Mouse (Mus musculus) heart, embryonic 11.5 days (tissue): ENCODE data around the gene Arhgap8. TPM values are rescaled to one million over a fixed set of nuclear protein-coding genes. Genes with fewer than 3 reads are reported as not detected.

Experiments
- ATAC-seq: fragments of 200-750 bp; cut with Nextera tagmentation; replicated peaks from 2 replicates; pipeline ENCODE4 v1.8.0; 2017; ENCODE audit warnings: moderate library complexity; ENCODE audit not compliant: insufficient number of reproducible peaks, low FRiP score, low TSS enrichment
- H3K27ac ChIP-seq: fragments of 300-500 bp; sonication (generic); 2 replicates; pipeline ENCODE4 v1.5.1; 2014; ENCODE audit warnings: mild to moderate bottlenecking, low read depth, low read length
- H3K27me3 ChIP-seq: fragments of 300-500 bp; sonication (generic); 2 replicates; pipeline ENCODE4 v1.6.1; 2014; ENCODE audit warnings: mild to moderate bottlenecking, low read length, mixed read lengths; ENCODE audit not compliant: control insufficient read depth, insufficient read depth
- H3K36me3 ChIP-seq: fragments of 300-500 bp; sonication (generic); 2 replicates; pipeline ENCODE4 v1.6.1; 2014; ENCODE audit warnings: mild to moderate bottlenecking, low read length, moderate library complexity, mixed read lengths; ENCODE audit not compliant: control insufficient read depth, insufficient read depth
- H3K4me1 ChIP-seq: fragments of 300-500 bp; sonication (generic); 2 replicates; pipeline ENCODE4 v1.6.1; 2014; ENCODE audit warnings: low read length; ENCODE audit not compliant: control insufficient read depth, insufficient read depth
- H3K4me2 ChIP-seq: fragments of 300-500 bp; sonication (generic); 2 replicates; pipeline ENCODE4 v1.6.1; 2014; ENCODE audit warnings: mild to moderate bottlenecking, moderate library complexity
- H3K4me3 ChIP-seq: fragments of 300-500 bp; sonication (generic); 2 replicates; pipeline ENCODE4 v1.5.1; 2014; ENCODE audit warnings: low read depth, low read length
- H3K9ac ChIP-seq: fragments of 300-500 bp; sonication (generic); 2 replicates; pipeline ENCODE4 v1.6.1; 2014; ENCODE audit warnings: mild to moderate bottlenecking, low read depth, low read length, moderate library complexity
- H3K9me3 ChIP-seq: fragments of 300-500 bp; sonication (generic); replicated peaks from 2 replicates; pipeline ENCODE4 v1.6.1; 2016; ENCODE audit warnings: low read length; ENCODE audit not compliant: control insufficient read depth
- WGBS: fragments of 180-500 bp; shearing (Covaris S2); extraction: QIAGEN DNeasy Blood & Tissue Kit; methylation state at CpG from one replicate; pipeline ENCODE4 v1.1.7; 2014; ENCODE audit not compliant: insufficient replicate concordance; 5-methylcytosine and 5-hydroxymethylcytosine counted together
- polyA plus RNA-seq: library from polyadenylated mRNA; unstranded; fragments of >200 nt; fragmentation: Nextera tagmentation; extraction: Ambion mirVana; gene quantifications from 2 replicates; pipeline ENCODE4 v1.2.1, GENCODE M21; 2014

Arhgap8 gene
- polyA plus RNA-seq, 1 experiment from 2014 or later = 2.7 TPM

DNA sequence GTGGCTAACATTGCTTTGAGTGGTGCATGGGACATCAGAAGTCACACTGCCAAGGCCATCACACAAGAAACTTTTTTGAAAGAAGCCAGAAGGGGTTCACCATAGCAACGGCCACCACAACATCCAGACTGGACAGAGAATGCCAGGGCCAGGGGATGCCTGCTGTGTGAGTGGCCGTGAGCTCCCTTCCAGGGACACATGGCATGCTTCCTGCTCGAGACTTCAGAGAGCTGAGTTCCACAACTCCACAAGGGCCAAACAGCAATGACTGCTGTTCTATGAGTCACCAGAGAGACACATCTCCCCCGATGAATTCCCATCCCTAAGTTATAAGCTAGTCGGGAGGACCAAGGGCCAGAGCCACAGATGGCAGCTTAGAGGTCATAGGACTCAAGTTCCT, 91.3 kb downstream of the Arhgap8 start:
- H3K4me1 ChIP-seq = no peaks in the 10 kb centered on the region
- no peaks in the 10 kb centered on the region for H3K36me3 ChIP-seq
- 61% methylated on average over 5 of the region's 5 CpGs for WGBS
- H3K4me2 ChIP-seq = no peak overlapping the region
- no peak overlapping the region for H3K4me3 ChIP-seq
- ATAC-seq = no peak
- H3K27me3 ChIP-seq = no peaks in the 10 kb centered on the region
- no peak overlapping the region for H3K9ac ChIP-seq
- no peak overlapping the region for H3K27ac ChIP-seq
- H3K9me3 ChIP-seq = no peaks in the 10 kb centered on the region

DNA sequence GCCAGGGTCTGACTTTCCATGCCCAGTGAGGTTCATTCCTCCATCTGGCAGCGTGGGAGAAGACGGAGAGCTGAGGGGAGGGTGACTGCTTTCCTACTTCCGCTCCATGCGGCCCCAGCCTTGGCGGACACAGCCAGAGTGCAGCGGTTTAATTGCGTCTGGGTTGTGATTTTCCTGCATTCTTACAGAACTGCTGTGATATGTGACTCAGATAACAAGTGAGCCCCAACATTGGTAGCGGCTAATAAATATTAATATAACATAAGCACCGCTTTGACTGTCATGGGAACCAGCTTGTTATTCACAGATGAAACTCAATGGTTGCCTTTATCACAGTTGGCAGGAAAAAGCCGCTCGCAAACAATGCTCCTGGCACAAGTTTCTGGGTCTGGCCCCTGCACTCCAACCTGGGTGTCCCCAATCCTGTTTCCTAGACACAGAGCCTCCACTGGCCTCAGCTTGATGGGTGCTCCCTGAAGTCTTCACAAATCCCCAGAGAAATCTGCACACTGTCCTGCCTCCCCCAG, 93.0 kb downstream of the Arhgap8 start:
- H3K27ac ChIP-seq = no peak overlapping the region
- WGBS = 88% methylated on average over 11 of the region's 11 CpGs
- ATAC-seq = no peak
- H3K36me3 ChIP-seq = no peaks in the 10 kb centered on the region
- no peaks in the 10 kb centered on the region for H3K27me3 ChIP-seq
- no peaks in the 10 kb centered on the region for H3K4me1 ChIP-seq
- H3K4me2 ChIP-seq = no peak overlapping the region
- H3K9ac ChIP-seq = no peak overlapping the region
- no peak overlapping the region for H3K4me3 ChIP-seq
- no peaks in the 10 kb centered on the region for H3K9me3 ChIP-seq

DNA sequence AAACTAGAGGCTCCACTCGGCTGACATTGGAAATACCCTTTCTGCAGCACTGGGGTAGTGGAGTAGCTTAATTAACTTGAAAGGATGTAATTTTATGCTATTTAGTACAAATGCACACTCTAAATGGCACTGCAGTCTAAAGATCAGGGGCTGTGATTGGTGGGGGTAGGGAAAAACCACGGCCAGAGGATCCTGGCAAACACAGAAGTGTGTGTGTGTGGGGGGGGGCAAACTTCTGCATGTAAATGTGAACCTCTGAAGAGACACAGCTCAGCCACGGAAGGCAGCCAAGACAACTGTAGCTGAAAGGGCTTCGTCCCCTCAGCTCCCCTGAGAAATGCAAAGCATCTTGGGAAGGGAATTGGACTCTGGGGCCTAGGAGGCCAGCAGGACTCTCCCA, 95.3 kb downstream of the Arhgap8 start:
- Histone ChIP-seq H3K4me3 (no peak overlapping the region), H3K9ac (no peak overlapping the region), H3K9me3 (no peaks in the 10 kb centered on the region), H3K27ac (no peak overlapping the region), H3K4me2 (no peak overlapping the region), H3K4me1 (no peaks in the 10 kb centered on the region), H3K36me3 (no peaks in the 10 kb centered on the region), H3K27me3 (no peaks in the 10 kb centered on the region)
- no peak for ATAC-seq
- WGBS = 69% methylated on average over 4 of the region's 4 CpGs

DNA sequence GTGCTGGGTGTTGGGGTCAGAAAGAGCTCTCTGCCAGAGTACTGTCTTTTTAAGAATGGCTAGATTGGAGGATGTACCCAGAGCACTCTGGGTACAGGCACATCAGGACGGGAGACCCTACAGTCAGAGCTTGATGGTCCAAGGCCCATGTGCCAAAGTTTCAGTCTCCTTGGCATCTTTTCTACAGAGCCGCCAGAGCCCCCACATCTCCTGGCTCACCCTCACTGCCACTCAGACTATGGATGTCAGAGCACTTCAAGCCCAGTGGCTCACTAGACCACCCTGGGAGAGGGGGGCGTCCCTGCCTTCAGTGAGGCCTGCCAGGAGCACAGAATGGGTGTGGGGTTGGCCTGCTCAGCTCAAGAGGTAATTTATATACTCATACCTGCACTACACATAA, 97.7 kb downstream of the Arhgap8 start:
- Histone ChIP-seq H3K4me1 (no peaks in the 10 kb centered on the region), H3K36me3 (no peaks in the 10 kb centered on the region), H3K27ac (no peak overlapping the region), H3K27me3 (no peaks in the 10 kb centered on the region), H3K9ac (no peak overlapping the region), H3K9me3 (no peaks in the 10 kb centered on the region; the same call in 1 of the 2 replicates), H3K4me3 (no peak overlapping the region), H3K4me2 (no peak overlapping the region)
- 67% methylated on average over 3 of the region's 3 CpGs for WGBS
- ATAC-seq = no peak

DNA sequence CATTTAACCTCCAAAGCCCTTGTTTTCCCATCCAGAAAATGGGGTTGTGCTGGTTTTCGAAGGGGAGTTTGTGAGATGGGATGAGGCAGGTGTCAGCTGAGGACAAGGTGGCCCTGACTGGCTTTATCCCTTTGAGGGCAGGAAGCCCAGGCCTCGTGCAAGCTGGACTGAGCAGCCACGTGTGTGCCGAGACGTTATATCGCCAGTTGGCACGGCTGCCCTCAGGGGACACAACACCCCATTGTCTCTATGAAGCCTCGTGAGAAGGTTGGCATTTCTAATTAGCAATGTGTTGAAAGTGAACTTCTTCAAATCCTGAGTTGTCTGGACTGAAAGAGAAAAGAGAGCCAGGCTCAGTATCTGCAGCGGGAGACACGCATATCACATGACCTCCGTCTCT, 98.4 kb downstream of the Arhgap8 start:
- no peak overlapping the region for H3K9ac ChIP-seq
- no peak overlapping the region for H3K4me2 ChIP-seq
- no peaks in the 10 kb centered on the region for H3K27me3 ChIP-seq
- H3K27ac ChIP-seq = no peak overlapping the region
- H3K9me3 ChIP-seq = no peaks in the 10 kb centered on the region; the same call in 1 of the 2 replicates
- 78% methylated on average over 11 of the region's 11 CpGs for WGBS
- H3K4me1 ChIP-seq = no peaks in the 10 kb centered on the region
- ATAC-seq = no peak
- no peak overlapping the region for H3K4me3 ChIP-seq
- H3K36me3 ChIP-seq = no peaks in the 10 kb centered on the region

DNA sequence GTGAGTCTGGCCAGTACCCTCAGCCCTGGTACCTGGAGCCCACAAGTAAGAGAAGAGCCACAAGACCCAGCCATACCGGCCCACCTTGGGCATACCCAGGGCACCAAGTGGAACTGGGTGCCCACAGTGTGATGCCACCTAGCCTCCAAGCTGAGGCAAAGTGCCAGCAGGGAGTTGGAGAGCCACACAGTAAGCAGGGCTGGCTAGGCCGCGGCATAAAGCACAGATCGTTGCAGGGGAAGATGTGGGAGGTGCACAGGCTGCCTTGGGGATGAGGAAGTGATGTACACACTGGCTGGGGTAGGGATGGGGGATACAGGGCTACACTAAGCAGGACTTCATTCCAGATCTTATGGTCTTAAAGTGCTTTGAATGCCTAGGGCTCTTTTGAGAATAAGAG, 101.0 kb downstream of the Arhgap8 start:
- H3K27ac ChIP-seq = no peak overlapping the region
- no peak for ATAC-seq
- no peak overlapping the region for H3K4me2 ChIP-seq
- no peaks in the 10 kb centered on the region for H3K36me3 ChIP-seq
- WGBS = 82% methylated on average over 4 of the region's 4 CpGs
- no peaks in the 10 kb centered on the region for H3K4me1 ChIP-seq
- H3K9ac ChIP-seq = no peak overlapping the region
- H3K27me3 ChIP-seq = no peaks in the 10 kb centered on the region
- no peaks in the 10 kb centered on the region; the same call in 1 of the 2 replicates for H3K9me3 ChIP-seq
- H3K4me3 ChIP-seq = no peak overlapping the region

Other genes with a start within 250 kb of the Arhgap8 start
- 6.4 and 8.9 TPM in 2 replicates for gene Rtl6, start 162.2 kb upstream of the Arhgap8 start, polyA plus RNA-seq
- 18.0 and 19.9 TPM in 2 replicates for gene Prr5, start 50.4 kb upstream of the Arhgap8 start, polyA plus RNA-seq
- 0.39 and 0.56 TPM in 2 replicates for gene Phf21b, start 136.0 kb downstream of the Arhgap8 start, polyA plus RNA-seq
- 0.27 and 0.52 TPM in 2 replicates for gene Gm29666, start 200.0 kb downstream of the Arhgap8 start, polyA plus RNA-seq
- gene Nup50, start 203.4 kb downstream of the Arhgap8 start, polyA plus RNA-seq = 28.5 and 33.1 TPM in 2 replicates